Mouse (Mus musculus): ENCODE measurements around the gene Tmem136.

DNA sequence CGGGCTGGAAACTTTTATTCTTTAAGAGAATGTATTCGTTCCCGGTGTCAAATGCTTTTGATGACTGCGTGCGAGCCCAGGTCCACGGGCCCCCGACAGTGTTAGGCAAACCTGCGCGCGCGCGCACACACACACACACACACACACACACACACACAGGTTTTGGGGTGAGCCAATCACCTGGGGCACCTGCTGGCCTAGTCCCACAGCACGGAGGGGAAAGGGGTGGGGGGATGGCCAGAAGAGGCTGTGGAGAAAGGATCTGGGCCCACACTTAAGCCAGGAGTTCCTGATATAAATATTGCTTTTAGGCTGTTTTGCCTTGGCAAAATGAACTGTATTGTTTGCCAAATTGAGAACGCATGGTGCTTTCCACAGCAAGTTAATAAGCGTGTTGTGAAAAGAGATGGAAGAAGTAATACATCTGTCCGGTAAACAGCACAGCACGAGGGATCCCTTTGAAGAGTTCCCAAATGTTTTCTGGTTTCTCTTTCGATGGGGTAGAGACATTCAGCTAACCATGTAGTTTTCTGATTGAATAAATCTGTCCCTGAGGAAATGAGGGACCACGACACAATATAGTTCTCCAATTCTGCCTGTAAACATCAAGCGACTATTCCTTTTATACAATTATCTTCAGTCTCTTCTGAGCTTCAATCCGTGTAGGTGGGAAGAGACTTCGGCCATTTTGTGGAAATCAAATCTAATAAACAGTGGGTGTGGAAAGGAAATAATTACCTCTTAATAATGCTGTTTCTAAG is 9.8 kb downstream of the Tmem136 start:
- TF ChIP-seq EP300 (IDR thresholded peaks at IDR 0.05; ENCODE audit: low read depth in 1 of 2, low read length in 2 of 2) (no peak), E2F4 (IDR thresholded peaks at IDR 0.05; ENCODE audit: borderline replicate concordance, low read depth, low read length) (no peak), MXI1 (IDR thresholded peaks at IDR 0.05; ENCODE audit: low read depth, low read length) (peak; percentile 29; the same call in 1 of the 2 replicates), HCFC1 (IDR thresholded peaks at IDR 0.05; ENCODE audit: low read depth, low read length) (no peak), ELF1 (IDR thresholded peaks at IDR 0.05; ENCODE audit: low read depth, low read length) (no peak), USF1 (IDR thresholded peaks at IDR 0.05; ENCODE audit: low read depth, low read length) (no peak), NELFE (IDR thresholded peaks at IDR 0.05; ENCODE audit: low read depth, low read length) (no peak), GABPA (IDR thresholded peaks at IDR 0.05; ENCODE audit: low read depth, low read length) (no peak), TBP (IDR thresholded peaks at IDR 0.05; ENCODE audit: low read depth, low read length) (no peak), ZNF384 (IDR thresholded peaks at IDR 0.05; ENCODE audit: low read depth, low read length) (no peak), MEF2A (IDR thresholded peaks at IDR 0.05; ENCODE audit: extremely low read depth, insufficient replicate concordance, low read depth, low read length, poor library complexity, severe bottlenecking) (no peak), TAL1 (IDR thresholded peaks at IDR 0.05; ENCODE audit: low read length) (no peak)
